Mouse (Mus musculus) heart, embryonic 13.5 days (tissue): ENCODE measurements around the gene Hlcs. TPM values are rescaled to one million over a fixed set of nuclear protein-coding genes. Genes with fewer than 3 reads are reported as not detected.
A peak's percentile ranks its signal among the peaks of the same experiment; 100 is the strongest.

Experiments used
- ATAC-seq: fragments of 200-750 bp; cut with Nextera tagmentation; 2 replicates; pipeline ENCODE4 v1.8.0; 2017; ENCODE audit warnings: moderate TSS enrichment; ENCODE audit not compliant: insufficient number of reproducible peaks, low FRiP score, low TSS enrichment; ENCODE audit errors: extremely low read depth
- H3K27ac ChIP-seq: fragments of 300-500 bp; sonication (generic); replicated peaks from 2 replicates; pipeline ENCODE4 v1.5.1; 2015; ENCODE audit warnings: moderate library complexity, mild to moderate bottlenecking, inconsistent platforms
- H3K27me3 ChIP-seq: fragments of 300-500 bp; sonication (generic); replicated peaks from 2 replicates; pipeline ENCODE4 v1.6.1; 2015; ENCODE audit warnings: mild to moderate bottlenecking, inconsistent platforms
- H3K36me3 ChIP-seq: fragments of 300-500 bp; sonication (generic); 2 replicates; pipeline ENCODE4 v1.6.1; 2015; ENCODE audit warnings: mild to moderate bottlenecking, inconsistent platforms
- H3K4me1 ChIP-seq: fragments of 300-500 bp; sonication (generic); 2 replicates; pipeline ENCODE4 v1.6.1; 2015; ENCODE audit warnings: inconsistent platforms
- H3K4me2 ChIP-seq: fragments of 300-500 bp; sonication (generic); 2 replicates; pipeline ENCODE4 v1.6.1; 2015; ENCODE audit warnings: inconsistent platforms, mild to moderate bottlenecking, moderate library complexity
- H3K4me3 ChIP-seq: fragments of 300-500 bp; sonication (generic); 2 replicates; pipeline ENCODE4 v1.5.1; 2015; ENCODE audit warnings: moderate library complexity, mild to moderate bottlenecking, inconsistent platforms
- H3K9ac ChIP-seq: fragments of 300-500 bp; sonication (generic); 2 replicates; pipeline ENCODE4 v1.6.1; 2015; ENCODE audit warnings: inconsistent platforms, mild to moderate bottlenecking, moderate library complexity
- H3K9me3 ChIP-seq: fragments of 300-500 bp; sonication (generic); 2 replicates; pipeline ENCODE4 v1.6.1; 2016; ENCODE audit warnings: inconsistent platforms
- WGBS: fragments of 180-500 bp; shearing (Covaris S2); methylation state at CpG from one replicate; pipeline ENCODE4 v1.1.7; 2015; ENCODE audit warnings: mixed read lengths; 5-methylcytosine and 5-hydroxymethylcytosine counted together
- polyA plus RNA-seq: library from polyadenylated mRNA; unstranded; fragments of >200 nt; fragmentation: Nextera tagmentation; extraction: Ambion mirVana; gene quantifications from 2 replicates; pipeline ENCODE4 v1.2.1, GENCODE M21; 2015

Gene Hlcs
- polyA plus RNA-seq, 1 experiment from 2014 or later = 7.6 TPM

GRCm38 (mm10) chr16:94095109-94095822, 218.1 kb downstream of the Hlcs start:
- no peak for ATAC-seq
- H3K4me3 ChIP-seq = no peak overlapping the region
- WGBS = 2% methylated on average over 26 of the region's 26 CpGs

DNA sequence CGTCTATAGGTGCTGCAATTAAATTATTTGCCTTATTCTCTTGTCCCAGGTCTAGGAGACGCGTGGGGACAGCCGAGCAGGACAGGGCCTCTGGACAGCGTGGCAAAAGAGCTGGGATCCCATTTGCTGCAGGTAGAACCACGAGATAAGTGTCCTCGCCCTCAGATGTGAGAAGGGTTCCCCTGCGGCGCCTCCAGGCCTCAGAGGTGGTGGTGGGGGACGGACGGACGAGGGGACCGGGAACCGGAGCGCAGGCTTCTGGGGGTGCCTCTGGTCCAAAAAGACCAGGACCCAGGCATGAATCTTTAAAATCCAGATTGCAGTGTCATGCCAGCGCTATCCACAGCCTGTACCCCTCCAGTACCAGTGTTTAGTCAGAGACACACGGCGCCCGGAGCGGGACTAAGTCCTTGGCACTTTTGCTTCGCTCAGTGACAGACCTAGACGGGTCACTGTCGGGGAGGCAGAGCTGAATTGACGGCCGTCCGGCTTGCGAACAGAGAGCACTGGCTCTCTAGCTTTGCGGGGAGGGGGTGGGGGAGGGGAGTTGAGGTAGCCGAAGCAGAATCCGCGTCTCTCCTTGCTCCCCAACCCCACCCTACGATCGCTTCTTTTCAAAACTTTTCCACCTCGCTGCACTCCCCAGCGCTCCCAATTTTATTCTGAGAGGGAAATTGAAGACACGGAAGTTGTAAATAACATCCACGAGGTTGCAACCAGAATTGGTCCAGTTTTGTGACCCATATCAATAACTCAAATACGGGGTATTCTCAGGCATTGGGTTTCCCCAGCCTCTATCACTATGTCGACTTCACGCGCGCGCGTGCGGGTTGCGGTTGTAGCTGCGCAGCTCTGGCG, 218.9 kb downstream of the Hlcs start:
- 2% methylated on average over 48 of the region's 48 CpGs for WGBS
- Histone ChIP-seq H3K4me2 (no peak overlapping the region), H3K4me3 (no peak overlapping the region), H3K9me3 (no peaks in the 10 kb centered on the region), H3K36me3 (no peaks in the 10 kb centered on the region), H3K27ac (no peak overlapping the region), H3K9ac (no peak overlapping the region), H3K27me3 (peaks cover 97% of the 10 kb centered on the region), H3K4me1 (0 out of 2 replicates have a peak, but pooled peaks cover 6% of the 10 kb centered on the region)
- ATAC-seq = no peak

More at GRCm38 (mm10) chr16:94095109-94095822, 218.1 kb downstream of the Hlcs start:
- no peak overlapping the region for H3K27ac ChIP-seq
- no peaks in the 10 kb centered on the region for H3K9me3 ChIP-seq
- H3K4me1 ChIP-seq = 0 out of 2 replicates have a peak, but pooled peaks cover 6% of the 10 kb centered on the region
- no peaks in the 10 kb centered on the region for H3K36me3 ChIP-seq
- no peak overlapping the region for H3K9ac ChIP-seq
- H3K27me3 ChIP-seq = peaks cover 97% of the 10 kb centered on the region
- no peak overlapping the region for H3K4me2 ChIP-seq

DNA sequence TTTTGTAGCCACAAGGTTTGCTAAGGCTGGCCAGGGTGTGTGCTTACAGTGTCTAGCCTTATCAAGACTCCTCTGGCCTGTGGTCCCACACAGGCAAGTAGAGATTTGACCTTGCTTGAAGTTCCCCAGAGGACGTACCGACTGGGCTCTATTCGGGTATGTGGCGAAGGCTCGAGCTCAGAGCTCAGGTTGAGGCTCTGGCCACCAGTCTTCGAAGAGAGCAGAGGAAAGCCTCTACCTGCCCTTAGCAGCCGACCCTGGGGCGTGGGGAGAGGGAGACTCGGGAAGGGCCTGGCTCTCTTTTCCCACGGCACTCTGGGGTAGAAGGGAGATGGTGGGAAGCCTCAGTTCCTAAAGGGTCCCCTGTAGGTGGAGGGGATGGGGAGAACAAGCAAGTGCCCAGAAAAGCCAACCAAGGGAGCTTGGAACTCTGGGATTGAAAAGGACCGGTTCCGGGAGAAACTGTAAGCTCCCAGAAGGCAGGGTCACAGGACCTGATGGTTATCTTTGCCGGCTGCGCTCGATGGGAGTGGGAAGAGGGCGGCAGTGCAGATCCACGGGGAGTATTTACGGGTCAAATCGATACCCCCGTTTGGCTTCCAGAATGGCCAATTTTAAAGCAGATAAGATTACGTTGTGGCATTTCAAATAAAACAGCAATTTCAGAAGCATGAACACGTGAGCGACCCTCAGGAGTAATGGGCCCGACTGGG, 220.1 kb downstream of the Hlcs start:
- no peak for ATAC-seq
- no peaks in the 10 kb centered on the region for H3K36me3 ChIP-seq
- H3K27me3 ChIP-seq = peaks cover 97% of the 10 kb centered on the region
- no peaks in the 10 kb centered on the region for H3K9me3 ChIP-seq
- H3K4me1 ChIP-seq = 0 out of 2 replicates have a peak, but pooled peaks cover 6% of the 10 kb centered on the region
- no peak overlapping the region for H3K9ac ChIP-seq
- no peak overlapping the region for H3K27ac ChIP-seq
- no peak overlapping the region for H3K4me2 ChIP-seq
- WGBS = 1% methylated on average over 24 of the region's 24 CpGs
- H3K4me3 ChIP-seq = no peak overlapping the region

DNA sequence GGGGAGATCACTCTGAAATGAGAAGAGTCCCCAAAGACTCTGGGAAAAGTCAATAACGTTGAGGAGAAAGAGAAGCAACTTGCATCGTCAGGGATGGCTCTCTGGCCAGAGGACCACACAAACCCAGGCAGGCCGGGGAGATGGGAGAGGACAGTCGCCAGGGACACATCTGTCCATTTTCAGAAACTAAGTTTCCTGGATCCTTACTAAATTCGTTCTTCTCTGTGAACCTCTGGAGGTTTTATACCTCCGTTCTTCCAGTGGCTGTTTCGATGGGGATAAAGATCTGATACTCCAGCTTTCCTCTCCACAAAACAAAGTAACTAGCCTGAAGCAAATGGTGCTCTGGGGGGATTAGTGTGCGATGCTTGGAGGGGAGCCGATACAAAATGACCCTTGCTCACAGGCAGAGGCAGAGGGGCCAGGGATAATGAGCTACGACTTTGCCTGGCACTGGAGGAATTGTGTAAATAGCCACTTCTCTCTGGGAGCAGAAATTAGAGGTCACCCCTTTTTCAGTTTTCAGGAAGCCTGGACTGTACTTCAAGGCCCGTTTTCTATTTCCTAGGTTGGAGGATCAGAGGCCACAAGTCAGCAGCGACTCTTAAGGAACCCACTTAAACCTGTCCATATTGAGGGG, 220.7 kb downstream of the Hlcs start:
- Histone ChIP-seq H3K9ac (no peak overlapping the region), H3K27ac (no peak overlapping the region), H3K9me3 (no peaks in the 10 kb centered on the region), H3K4me2 (no peak overlapping the region), H3K27me3 (peaks cover 97% of the 10 kb centered on the region), H3K36me3 (no peaks in the 10 kb centered on the region), H3K4me1 (peaks cover 7% of the 10 kb centered on the region), H3K4me3 (no peak overlapping the region)
- WGBS = 2% methylated on average over 12 of the region's 12 CpGs
- ATAC-seq = no peak

DNA sequence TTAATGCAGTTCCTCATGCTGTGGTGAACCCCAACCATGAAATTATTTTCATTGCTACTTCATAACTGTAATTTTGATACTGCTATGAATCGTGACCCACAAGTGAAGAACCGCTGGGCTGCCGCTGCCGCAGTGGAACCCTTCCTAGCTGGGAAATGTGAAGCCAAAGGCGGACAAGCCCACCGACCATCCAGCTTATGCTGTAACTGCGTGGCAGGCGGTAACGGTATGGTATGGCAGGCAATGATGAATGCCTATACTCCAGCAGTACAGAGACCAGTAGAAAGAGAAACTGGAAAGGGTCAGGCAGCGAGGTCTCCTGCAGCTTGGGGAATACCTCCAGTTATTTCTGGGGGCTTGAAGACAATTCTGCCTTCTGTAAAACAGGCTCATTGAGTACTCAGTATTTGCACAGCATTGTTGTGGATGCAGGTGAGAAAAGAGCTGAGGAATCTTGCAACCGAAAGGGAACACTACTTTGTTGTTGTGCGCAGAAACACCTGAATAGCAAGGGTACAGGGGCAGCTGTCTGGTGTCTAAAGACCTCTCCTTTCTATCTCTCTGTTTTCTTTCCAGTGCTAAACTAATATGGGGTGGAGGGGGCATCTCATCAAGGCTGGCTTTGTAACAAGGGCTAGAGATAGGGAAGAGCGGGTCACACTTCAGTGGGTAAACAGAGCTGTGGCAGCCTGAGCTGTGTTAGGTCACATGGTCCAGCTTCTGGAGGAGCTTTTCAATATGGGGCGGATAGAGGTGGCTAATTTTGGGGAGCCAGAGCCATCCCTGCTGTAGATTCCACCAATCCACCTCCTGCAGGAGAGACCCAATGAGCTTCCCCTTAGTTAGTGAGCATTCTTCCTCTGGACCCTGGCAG, 224.3 kb downstream of the Hlcs start:
- Histone ChIP-seq H3K4me2 (no peak overlapping the region), H3K27me3 (peaks cover 98% of the 10 kb centered on the region), H3K9me3 (no peaks in the 10 kb centered on the region), H3K4me3 (no peak overlapping the region), H3K36me3 (no peaks in the 10 kb centered on the region), H3K9ac (no peak overlapping the region), H3K27ac (no peak overlapping the region), H3K4me1 (peaks cover 34% of the 10 kb centered on the region)
- ATAC-seq = no peak
- 7% methylated on average over 14 of the region's 14 CpGs for WGBS

- H3K4me1 ChIP-seq = peaks cover 31% of the 10 kb centered on the region
- H3K9ac ChIP-seq = no peak overlapping the region
- no peaks in the 10 kb centered on the region for H3K9me3 ChIP-seq
- no peaks in the 10 kb centered on the region for H3K36me3 ChIP-seq
- H3K27me3 ChIP-seq = peaks cover 98% of the 10 kb centered on the region
- WGBS = 3% methylated on average over 11 of the region's 11 CpGs
- no peak overlapping the region for H3K4me2 ChIP-seq
- no peak for ATAC-seq
- no peak overlapping the region for H3K4me3 ChIP-seq
- no peak overlapping the region for H3K27ac ChIP-seq
Measured at GRCm38 (mm10) chr16:94088226-94088748, 225.1 kb downstream of the Hlcs start.

GRCm38 (mm10) chr16:94087570-94088225, 225.7 kb downstream of the Hlcs start:
- 8% methylated on average over 16 of the region's 16 CpGs for WGBS
- peaks cover 31% of the 10 kb centered on the region for H3K4me1 ChIP-seq
- ATAC-seq = no peak
- H3K4me3 ChIP-seq = peak overlapping the region; percentile 26
- no peaks in the 10 kb centered on the region for H3K9me3 ChIP-seq
- H3K9ac ChIP-seq = no peak overlapping the region
- peak overlapping the region; percentile 38 for H3K4me2 ChIP-seq
- no peaks in the 10 kb centered on the region for H3K36me3 ChIP-seq
- H3K27me3 ChIP-seq = peaks cover 98% of the 10 kb centered on the region
- no peak overlapping the region for H3K27ac ChIP-seq

DNA sequence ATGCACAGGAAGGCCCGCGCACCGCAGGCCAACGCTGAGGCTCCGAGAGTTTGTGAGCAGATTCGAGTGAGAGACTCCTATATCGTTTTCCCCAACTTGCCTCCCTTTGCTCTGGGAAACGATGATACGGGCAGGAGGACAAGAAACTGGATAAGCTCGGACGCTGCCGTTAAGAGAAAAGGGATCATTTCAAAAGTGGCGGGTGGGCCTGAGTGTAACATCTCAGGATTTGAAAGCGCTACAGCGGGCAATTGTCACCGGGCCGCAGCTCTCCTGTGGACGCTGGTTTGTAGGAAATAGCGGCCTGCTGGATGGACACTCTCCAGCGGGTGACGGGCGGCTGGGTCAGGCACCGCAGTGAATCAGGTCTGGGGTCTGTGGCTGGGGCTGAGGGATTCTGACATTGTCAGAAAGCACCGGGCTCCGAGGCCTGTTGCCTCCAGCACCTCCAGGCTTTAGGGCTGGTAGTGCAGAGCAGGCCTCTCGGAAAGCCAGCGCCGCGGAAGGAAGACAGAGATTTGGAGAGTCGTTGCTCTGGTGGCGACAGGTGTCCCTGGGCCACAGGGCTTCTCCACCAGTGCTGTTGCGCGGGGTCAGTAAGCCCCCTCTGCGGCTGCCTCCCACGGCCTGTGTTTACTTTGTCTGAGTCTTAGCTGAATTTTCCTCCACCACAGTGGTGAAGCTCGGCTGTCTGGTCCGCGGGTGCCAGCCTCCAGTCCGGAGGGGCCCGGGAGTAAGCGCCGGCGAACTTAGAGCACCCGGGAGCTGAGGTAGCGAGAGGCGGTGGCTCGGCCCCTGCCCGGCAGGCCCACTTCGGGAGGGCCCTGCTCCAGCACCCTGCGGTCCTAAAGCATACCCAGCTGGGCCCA, 226.4 kb downstream of the Hlcs start:
- Histone ChIP-seq H3K4me3 (peak overlapping the region; percentile 26), H3K36me3 (no peaks in the 10 kb centered on the region), H3K4me2 (peak overlapping the region; percentile 38), H3K27ac (no peak overlapping the region), H3K27me3 (peaks cover 98% of the 10 kb centered on the region), H3K4me1 (peaks cover 31% of the 10 kb centered on the region), H3K9me3 (no peaks in the 10 kb centered on the region), H3K9ac (peak overlapping the region; percentile 15; the same call in 1 of the 2 replicates)
- ATAC-seq = no peak
- 2% methylated on average over 50 of the region's 50 CpGs for WGBS

DNA sequence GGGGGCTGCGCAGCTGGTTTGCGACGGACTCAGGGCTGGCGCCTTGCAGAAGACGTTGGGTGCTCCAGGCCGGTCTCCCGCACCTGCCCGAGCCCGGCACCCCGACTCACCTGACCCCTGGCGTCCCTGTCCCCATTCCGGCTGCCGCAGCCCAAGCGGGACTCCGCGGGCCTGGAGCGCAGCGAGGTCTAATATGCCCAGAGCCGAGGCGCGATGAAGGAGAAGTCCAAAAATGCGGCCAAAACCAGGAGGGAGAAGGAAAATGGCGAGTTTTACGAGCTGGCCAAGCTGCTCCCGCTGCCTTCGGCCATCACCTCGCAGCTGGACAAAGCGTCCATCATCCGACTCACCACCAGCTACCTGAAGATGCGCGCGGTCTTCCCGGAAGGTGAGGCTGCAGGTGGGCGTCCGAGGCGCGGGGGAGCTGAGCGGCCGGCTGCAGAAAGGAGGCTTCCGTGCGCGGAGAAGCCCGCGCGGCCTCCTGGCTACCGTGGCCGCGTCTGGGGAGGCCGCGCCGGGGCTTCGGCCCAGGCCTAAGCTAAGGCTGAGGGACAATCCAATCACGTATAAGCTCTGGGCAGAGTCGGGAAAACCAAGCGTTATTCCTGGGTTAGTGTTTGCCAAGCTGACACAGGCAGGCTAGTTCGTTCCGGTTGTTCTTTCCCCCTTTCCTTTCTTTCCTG, 227.6 kb downstream of the Hlcs start:
- peak overlapping the region; percentile 53 for H3K4me3 ChIP-seq
- H3K4me1 ChIP-seq = peaks cover 31% of the 10 kb centered on the region
- peak overlapping the region; percentile 75 for H3K4me2 ChIP-seq
- no peaks in the 10 kb centered on the region for H3K9me3 ChIP-seq
- H3K27me3 ChIP-seq = peaks cover 98% of the 10 kb centered on the region
- H3K27ac ChIP-seq = no peak overlapping the region
- H3K36me3 ChIP-seq = no peaks in the 10 kb centered on the region
- under 1% methylated on average over 57 of the region's 57 CpGs for WGBS
- H3K9ac ChIP-seq = peak overlapping the region; percentile 40; the same call in 1 of the 2 replicates
- no peak for ATAC-seq
